Mouse (Mus musculus): ENCODE results near the gene Agbl3.

The Agbl3 gene

GRCm38 (mm10) chr6:34749526-34749925 lies 30.7 kb upstream of the Agbl3 start:
- Histone ChIP-seq H3K27me3 (ENCODE audit: insufficient read depth, low read length) (peaks cover 13% of the 10 kb centered on the region), H3K4me1 (replicated peaks; ENCODE audit: low read depth, low read length) (no peaks in the 10 kb centered on the region), H3K4me3 (replicated peaks; ENCODE audit: low read length) (no peak overlapping the region), H3K9me3 (ENCODE audit: low read length) (no peaks in the 10 kb centered on the region), H3K36me3 (ENCODE audit: insufficient read depth, low read length) (no peaks in the 10 kb centered on the region)
- TF ChIP-seq NANOG (IDR thresholded peaks at IDR 0.05; ENCODE audit: borderline replicate concordance, low read length) (no peak), CTCF (conservative IDR thresholded peaks at IDR 0.05; ENCODE audit: low read length) (no peak), POU5F1 (IDR thresholded peaks at IDR 0.05; ENCODE audit: borderline replicate concordance, low read length) (no peak)

GRCm38 (mm10) chr6:34750487-34751120 lies 29.6 kb upstream of the Agbl3 start:
- Histone ChIP-seq H3K27me3 (ENCODE audit: insufficient read depth, low read length) (peaks cover 13% of the 10 kb centered on the region), H3K4me1 (replicated peaks; ENCODE audit: low read depth, low read length) (peaks cover 6% of the 10 kb centered on the region), H3K9me3 (ENCODE audit: low read length) (no peaks in the 10 kb centered on the region), H3K36me3 (ENCODE audit: insufficient read depth, low read length) (no peaks in the 10 kb centered on the region), H3K4me3 (replicated peaks; ENCODE audit: low read length) (no peak overlapping the region)
- TF ChIP-seq CTCF (conservative IDR thresholded peaks at IDR 0.05; ENCODE audit: low read length) = no peak
- TF ChIP-seq POU5F1 (IDR thresholded peaks at IDR 0.05; ENCODE audit: borderline replicate concordance, low read length) = no peak
- no peak for TF ChIP-seq NANOG (IDR thresholded peaks at IDR 0.05; ENCODE audit: borderline replicate concordance, low read length)

GRCm38 (mm10) chr6:34751625-34752024 lies 28.6 kb upstream of the Agbl3 start:
- no peaks in the 10 kb centered on the region for H3K9me3 ChIP-seq (ENCODE audit: low read length)
- no peak overlapping the region for H3K4me3 ChIP-seq (replicated peaks; ENCODE audit: low read length)
- TF ChIP-seq POU5F1 (IDR thresholded peaks at IDR 0.05; ENCODE audit: borderline replicate concordance, low read length) (no peak), NANOG (IDR thresholded peaks at IDR 0.05; ENCODE audit: borderline replicate concordance, low read length) (no peak), CTCF (conservative IDR thresholded peaks at IDR 0.05; ENCODE audit: low read length) (no peak)
- H3K27me3 ChIP-seq (ENCODE audit: insufficient read depth, low read length) = peaks cover 10% of the 10 kb centered on the region
- no peaks in the 10 kb centered on the region for H3K36me3 ChIP-seq (ENCODE audit: insufficient read depth, low read length)
- peaks cover 10% of the 10 kb centered on the region for H3K4me1 ChIP-seq (replicated peaks; ENCODE audit: low read depth, low read length)

GRCm38 (mm10) chr6:34754448-34754847 lies 25.8 kb upstream of the Agbl3 start:
- H3K4me1 ChIP-seq (replicated peaks; ENCODE audit: low read depth, low read length) = peaks cover 13% of the 10 kb centered on the region
- TF ChIP-seq CTCF (conservative IDR thresholded peaks at IDR 0.05; ENCODE audit: low read length) (peak; percentile 35), POU5F1 (IDR thresholded peaks at IDR 0.05; ENCODE audit: borderline replicate concordance, low read length) (no peak), NANOG (IDR thresholded peaks at IDR 0.05; ENCODE audit: borderline replicate concordance, low read length) (no peak)
- H3K4me3 ChIP-seq (replicated peaks; ENCODE audit: low read length) = no peak overlapping the region
- H3K36me3 ChIP-seq (ENCODE audit: insufficient read depth, low read length) = no peaks in the 10 kb centered on the region
- H3K9me3 ChIP-seq (ENCODE audit: low read length) = no peaks in the 10 kb centered on the region
- H3K27me3 ChIP-seq (ENCODE audit: insufficient read depth, low read length) = peaks cover 10% of the 10 kb centered on the region

GRCm38 (mm10) chr6:34758340-34758739 lies 21.9 kb upstream of the Agbl3 start:
- Histone ChIP-seq H3K36me3 (ENCODE audit: insufficient read depth, low read length) (no peaks in the 10 kb centered on the region), H3K27me3 (ENCODE audit: insufficient read depth, low read length) (peaks cover 10% of the 10 kb centered on the region), H3K4me3 (replicated peaks; ENCODE audit: low read length) (no peak overlapping the region), H3K4me1 (replicated peaks; ENCODE audit: low read depth, low read length) (peaks cover 13% of the 10 kb centered on the region), H3K9me3 (ENCODE audit: low read length) (no peaks in the 10 kb centered on the region)
- no peak for TF ChIP-seq POU5F1 (IDR thresholded peaks at IDR 0.05; ENCODE audit: borderline replicate concordance, low read length)
- TF ChIP-seq NANOG (IDR thresholded peaks at IDR 0.05; ENCODE audit: borderline replicate concordance, low read length) = no peak
- TF ChIP-seq CTCF (conservative IDR thresholded peaks at IDR 0.05; ENCODE audit: low read length) = no peak

- no peaks in the 10 kb centered on the region for H3K36me3 ChIP-seq (ENCODE audit: insufficient read depth, low read length)
Observed at GRCm38 (mm10) chr6:34760023-34760422, 20.2 kb upstream of the Agbl3 start.

GRCm38 (mm10) chr6:34765721-34766120 lies 14.5 kb upstream of the Agbl3 start:
- no peaks in the 10 kb centered on the region for H3K9me3 ChIP-seq (ENCODE audit: low read length)
- H3K4me1 ChIP-seq (replicated peaks; ENCODE audit: low read depth, low read length) = no peaks in the 10 kb centered on the region
- H3K4me3 ChIP-seq (replicated peaks; ENCODE audit: low read length) = no peak overlapping the region
- TF ChIP-seq CTCF (conservative IDR thresholded peaks at IDR 0.05; ENCODE audit: low read length) = no peak
- TF ChIP-seq NANOG (IDR thresholded peaks at IDR 0.05; ENCODE audit: borderline replicate concordance, low read length) = no peak
- TF ChIP-seq POU5F1 (IDR thresholded peaks at IDR 0.05; ENCODE audit: borderline replicate concordance, low read length) = no peak
- no peaks in the 10 kb centered on the region for H3K36me3 ChIP-seq (ENCODE audit: insufficient read depth, low read length)
- no peaks in the 10 kb centered on the region for H3K27me3 ChIP-seq (ENCODE audit: insufficient read depth, low read length)

More at GRCm38 (mm10) chr6:34760023-34760422, 20.2 kb upstream of the Agbl3 start:
- H3K27me3 ChIP-seq (ENCODE audit: insufficient read depth, low read length) = peaks cover 10% of the 10 kb centered on the region
- TF ChIP-seq NANOG (IDR thresholded peaks at IDR 0.05; ENCODE audit: borderline replicate concordance, low read length) (no peak), POU5F1 (IDR thresholded peaks at IDR 0.05; ENCODE audit: borderline replicate concordance, low read length) (no peak), CTCF (conservative IDR thresholded peaks at IDR 0.05; ENCODE audit: low read length) (peak; percentile 61)
- H3K4me3 ChIP-seq (replicated peaks; ENCODE audit: low read length) = no peak overlapping the region
- peaks cover 13% of the 10 kb centered on the region for H3K4me1 ChIP-seq (replicated peaks; ENCODE audit: low read depth, low read length)
- H3K9me3 ChIP-seq (ENCODE audit: low read length) = no peaks in the 10 kb centered on the region

- no peak overlapping the region for H3K4me3 ChIP-seq (replicated peaks; ENCODE audit: low read length)
- no peaks in the 10 kb centered on the region for H3K9me3 ChIP-seq (ENCODE audit: low read length)
- H3K27me3 ChIP-seq (ENCODE audit: insufficient read depth, low read length) = no peaks in the 10 kb centered on the region
- TF ChIP-seq NANOG (IDR thresholded peaks at IDR 0.05; ENCODE audit: borderline replicate concordance, low read length) = no peak
- TF ChIP-seq POU5F1 (IDR thresholded peaks at IDR 0.05; ENCODE audit: borderline replicate concordance, low read length) = no peak
- TF ChIP-seq CTCF (conservative IDR thresholded peaks at IDR 0.05; ENCODE audit: low read length) = no peak
- no peaks in the 10 kb centered on the region for H3K4me1 ChIP-seq (replicated peaks; ENCODE audit: low read depth, low read length)
- no peaks in the 10 kb centered on the region for H3K36me3 ChIP-seq (ENCODE audit: insufficient read depth, low read length)
Observed at GRCm38 (mm10) chr6:34769984-34770383, 10.2 kb upstream of the Agbl3 start.

- no peaks in the 10 kb centered on the region for H3K9me3 ChIP-seq (ENCODE audit: low read length)
- TF ChIP-seq CTCF (conservative IDR thresholded peaks at IDR 0.05; ENCODE audit: low read length) (no peak), POU5F1 (IDR thresholded peaks at IDR 0.05; ENCODE audit: borderline replicate concordance, low read length) (no peak), NANOG (IDR thresholded peaks at IDR 0.05; ENCODE audit: borderline replicate concordance, low read length) (no peak)
Observed at GRCm38 (mm10) chr6:34770491-34770890, 9.7 kb upstream of the Agbl3 start.

More at GRCm38 (mm10) chr6:34770491-34770890, 9.7 kb upstream of the Agbl3 start:
- no peaks in the 10 kb centered on the region for H3K4me1 ChIP-seq (replicated peaks; ENCODE audit: low read depth, low read length)
- H3K36me3 ChIP-seq (ENCODE audit: insufficient read depth, low read length) = no peaks in the 10 kb centered on the region
- H3K27me3 ChIP-seq (ENCODE audit: insufficient read depth, low read length) = no peaks in the 10 kb centered on the region
- H3K4me3 ChIP-seq (replicated peaks; ENCODE audit: low read length) = no peak overlapping the region

Measured in E14TG2a.4 (cell line).